Mouse (Mus musculus) ovary, adult 2 months (tissue): ENCODE results near the gene Ccdc88b. TPM values are rescaled to one million over a fixed set of nuclear protein-coding genes. Genes with fewer than 3 reads are reported as not detected.

Experiments
- polyA plus RNA-seq: library from polyadenylated mRNA; depleted of rRNA; stranded (reverse); fragments of >200 nt; gene quantifications from 2 replicates; pipeline ENCODE4 v1.2.3, GENCODE M21; 2012; rRNA removed

The Ccdc88b gene
- polyA plus RNA-seq, result 9.2 and 14.4 TPM in 2 replicates

DNA sequence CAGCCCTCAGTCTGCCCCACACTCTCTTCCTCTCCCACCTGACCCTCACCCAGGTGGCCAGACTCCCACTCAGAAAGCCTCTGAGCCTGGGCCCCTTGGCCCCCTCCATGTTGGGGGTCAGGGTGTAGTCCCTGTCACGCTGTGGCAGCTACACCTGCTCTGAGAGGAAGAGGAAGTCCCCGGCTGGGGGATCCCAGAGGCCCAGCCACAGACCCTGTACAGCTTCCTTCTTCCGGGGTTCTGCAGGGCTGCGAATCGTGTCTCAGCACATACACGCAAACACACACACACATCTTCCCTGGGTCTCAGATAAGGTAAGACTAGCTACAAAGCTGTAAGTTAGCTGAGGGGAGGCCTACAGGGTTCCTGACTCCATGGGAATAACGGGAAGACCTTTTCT lies at the start of gene Ccdc88b:
TSS of gene Ccdc88b (minus strand) at position 181 of the 400 bp plus-strand sequence.

DNA sequence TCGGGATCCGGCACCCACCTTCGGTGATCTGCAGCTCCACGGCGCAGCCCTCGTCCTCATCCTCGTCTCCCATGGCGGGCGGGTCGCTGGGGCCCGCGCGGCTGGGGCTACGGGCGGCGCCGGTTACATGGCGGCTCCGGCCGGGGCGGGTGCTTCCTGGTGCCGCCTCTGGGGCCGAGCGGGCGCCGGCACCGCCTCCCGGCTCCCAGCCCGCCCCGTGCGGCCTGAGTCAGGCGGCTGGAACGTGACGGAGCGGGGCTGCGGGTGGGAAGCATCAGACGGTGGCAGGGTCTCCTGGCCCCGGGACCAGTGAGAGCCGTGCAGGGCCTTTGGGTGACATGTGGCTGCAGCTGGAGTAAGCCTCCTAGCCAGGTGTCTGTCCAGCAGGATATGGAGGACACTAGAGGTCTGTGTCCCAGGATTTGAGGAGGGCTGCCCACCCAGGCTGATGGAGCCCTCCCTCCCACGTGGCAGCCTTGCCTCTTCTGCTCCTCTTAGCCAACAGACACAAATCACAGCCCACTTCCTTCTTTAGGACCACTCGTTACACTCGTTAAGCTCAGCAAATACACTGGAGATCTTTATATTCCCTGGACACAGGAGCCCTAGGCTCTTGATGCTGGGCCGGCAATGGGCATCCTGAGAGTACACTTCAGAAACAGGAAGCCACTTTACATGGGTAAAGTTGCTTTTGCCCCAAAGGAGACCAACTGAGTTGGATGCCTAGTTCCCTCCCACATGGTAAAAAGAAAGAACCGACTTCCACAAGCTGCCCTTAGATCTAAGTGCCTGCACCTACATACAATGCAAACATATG lies 17.3 kb downstream of the Ccdc88b start, which contains the start of gene Rps6ka4:
TSS of gene Rps6ka4 (minus strand) at position 162 of the 817 bp plus-strand sequence.

Other genes with a start within 250 kb of the Ccdc88b start
- 48.4 and 58.2 TPM in 2 replicates for gene Rps6ka4, start 17.6 kb downstream of the Ccdc88b start, polyA plus RNA-seq
- gene Trmt112, start 51.5 kb upstream of the Ccdc88b start, polyA plus RNA-seq, result 136 and 165 TPM in 2 replicates
- 81.1 and 89.3 TPM in 2 replicates for gene Prdx5, start 51.9 kb upstream of the Ccdc88b start, polyA plus RNA-seq
- 41.5 and 54.3 TPM in 2 replicates for gene Esrra, start 63.6 kb upstream of the Ccdc88b start, polyA plus RNA-seq
- 0.67 and 0.96 TPM in 2 replicates for gene Catsperz, start 67.2 kb upstream of the Ccdc88b start, polyA plus RNA-seq
- gene Kcnk4, start 76.3 kb upstream of the Ccdc88b start, polyA plus RNA-seq, result 0.31 and 0.43 TPM in 2 replicates
- gene Bad, start 83.7 kb upstream of the Ccdc88b start, polyA plus RNA-seq, result 110 and 113 TPM in 2 replicates
- 149 and 153 TPM in 2 replicates for gene Gpr137, start 84.3 kb upstream of the Ccdc88b start, polyA plus RNA-seq
- gene Ppp1r14b, start 116.8 kb upstream of the Ccdc88b start, polyA plus RNA-seq, result 195 and 257 TPM in 2 replicates
- 124 and 128 TPM in 2 replicates for gene Plcb3, start 118.3 kb upstream of the Ccdc88b start, polyA plus RNA-seq
- gene Fkbp2, start 122.3 kb upstream of the Ccdc88b start, polyA plus RNA-seq, result 38.2 and 48.3 TPM in 2 replicates
- gene Vegfb, start 129.4 kb upstream of the Ccdc88b start, polyA plus RNA-seq, result 69.8 and 79.7 TPM in 2 replicates
- 42.1 and 55.2 TPM in 2 replicates for gene Dnajc4, start 134.4 kb upstream of the Ccdc88b start, polyA plus RNA-seq
- gene Nudt22, start 137.9 kb upstream of the Ccdc88b start, polyA plus RNA-seq, result 59.8 and 60.4 TPM in 2 replicates
- gene Trpt1, start 137.9 kb upstream of the Ccdc88b start, polyA plus RNA-seq, result 12.4 TPM in 2 replicates
- gene Fermt3, start 161.3 kb upstream of the Ccdc88b start, polyA plus RNA-seq, result 12.7 and 13.1 TPM in 2 replicates
- 63.8 and 71.7 TPM in 2 replicates for gene Stip1, start 181.8 kb upstream of the Ccdc88b start, polyA plus RNA-seq
- 50.2 and 54.3 TPM in 2 replicates for gene Macrod1, start 198.6 kb upstream of the Ccdc88b start, polyA plus RNA-seq
- 5.2 and 5.6 TPM in 2 replicates for gene Flrt1, start 247.5 kb upstream of the Ccdc88b start, polyA plus RNA-seq